Mouse (Mus musculus): ENCODE data around the gene Anp32b.

Anp32b gene

DNA sequence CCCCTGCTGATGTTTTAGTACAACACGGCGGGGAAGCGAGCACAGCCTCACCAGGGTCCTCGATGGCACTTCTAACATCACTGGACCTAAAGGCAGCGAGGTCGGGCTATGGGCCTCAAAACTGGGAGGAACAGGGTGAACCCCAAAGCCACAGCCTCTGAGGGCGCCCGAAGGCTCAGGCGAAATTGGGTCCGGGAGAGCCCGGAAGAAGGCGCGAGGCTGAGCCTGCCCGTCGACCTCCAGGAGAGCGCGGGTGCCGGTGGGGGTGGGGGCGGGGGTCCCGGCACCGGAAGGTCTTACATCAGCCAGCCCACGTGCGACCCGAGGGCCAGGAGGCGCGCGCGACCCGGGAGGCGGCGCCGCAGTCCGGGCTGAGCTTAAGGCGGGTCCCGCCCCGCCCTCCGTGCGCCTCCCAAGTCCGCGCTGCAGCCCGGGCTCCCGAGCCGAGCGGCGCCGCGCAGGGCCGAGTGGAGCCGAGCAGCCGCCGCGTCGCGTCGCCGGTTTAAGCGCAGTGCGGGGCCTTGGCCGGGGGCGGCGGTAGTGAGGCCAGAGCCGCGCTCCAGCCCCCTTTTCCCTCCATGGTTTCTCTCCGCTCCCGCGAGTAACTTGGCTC is at the start of gene Anp32b:
Anp32b (plus strand) TSS at position 384 of the 613 bp plus-strand sequence.
- peak; percentile 96 for DNase-seq (ENCODE audit: low spot score)

DNA sequence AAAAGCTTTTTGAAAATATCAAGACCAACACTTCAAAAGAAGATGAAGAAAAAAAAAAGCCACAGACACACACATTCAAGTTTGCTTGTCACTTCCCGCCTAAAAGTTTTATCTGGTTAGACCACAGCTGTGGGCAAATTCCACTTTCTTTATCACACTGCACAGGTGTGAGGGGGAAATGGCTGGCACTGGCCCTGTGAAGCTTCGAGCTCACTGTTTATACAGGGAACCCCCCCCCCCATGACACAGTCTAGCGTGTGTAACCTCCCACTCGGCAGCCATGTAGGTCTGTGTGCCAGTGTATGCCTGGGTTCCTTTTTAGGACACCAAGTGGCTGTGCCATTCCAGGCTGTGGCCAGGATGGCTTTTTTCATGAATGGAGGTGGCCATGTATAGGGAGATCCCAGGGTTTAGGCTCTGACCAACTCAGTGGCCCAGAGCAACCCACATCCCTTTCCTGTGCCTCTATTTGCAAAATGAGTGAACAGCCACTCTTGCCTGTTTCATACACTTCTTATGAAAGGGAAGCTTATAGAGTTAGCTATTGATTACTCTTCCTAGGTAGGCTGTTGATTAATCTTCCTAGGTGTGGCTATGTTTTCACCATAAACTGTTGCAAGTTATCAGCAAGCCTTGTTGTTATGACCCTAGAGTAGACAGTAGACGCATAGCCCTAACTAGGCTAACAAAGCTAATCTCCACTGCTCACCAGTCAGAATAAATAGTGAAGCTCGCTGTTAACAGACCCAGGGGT is 46.5 kb upstream of the Anp32b start:
- DNase-seq (ENCODE audit: low spot score) = no peak

DNA sequence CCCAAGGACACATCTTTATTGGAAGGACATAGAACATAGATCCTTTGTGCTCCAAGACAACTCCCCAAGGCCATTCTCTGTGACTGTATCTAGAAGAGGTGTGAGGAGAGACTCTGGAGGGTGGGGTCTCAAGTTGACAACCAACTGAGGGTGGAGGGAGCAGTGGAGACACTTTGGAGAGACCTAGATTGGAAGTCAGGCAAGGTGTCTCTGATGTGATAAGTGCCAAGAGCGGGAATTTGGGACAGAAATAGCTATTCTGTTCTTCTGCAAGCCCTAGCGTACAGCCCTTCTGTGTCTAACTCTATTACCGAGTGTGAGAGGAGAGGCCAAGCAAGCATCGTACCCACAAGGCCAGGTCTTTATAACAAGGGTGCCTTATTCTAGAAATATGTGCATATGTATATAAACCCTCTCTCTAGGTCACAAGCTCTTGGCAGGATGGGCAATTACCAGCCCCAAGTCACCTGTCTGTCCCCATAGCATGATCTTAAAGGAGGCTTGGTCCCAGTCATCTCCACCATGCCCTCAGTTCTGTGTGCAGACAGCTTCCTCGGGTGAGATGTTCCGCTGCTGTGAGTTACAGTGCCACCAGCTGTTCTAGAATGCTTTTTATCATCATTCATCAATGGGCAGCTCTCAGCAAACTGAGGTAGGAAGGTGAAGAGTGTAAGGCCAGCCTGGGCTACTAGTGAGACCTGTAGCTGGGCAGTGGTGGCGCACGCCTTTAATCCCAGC is 43.6 kb upstream of the Anp32b start:
- peak; percentile 24 for DNase-seq (ENCODE audit: low spot score)

DNA sequence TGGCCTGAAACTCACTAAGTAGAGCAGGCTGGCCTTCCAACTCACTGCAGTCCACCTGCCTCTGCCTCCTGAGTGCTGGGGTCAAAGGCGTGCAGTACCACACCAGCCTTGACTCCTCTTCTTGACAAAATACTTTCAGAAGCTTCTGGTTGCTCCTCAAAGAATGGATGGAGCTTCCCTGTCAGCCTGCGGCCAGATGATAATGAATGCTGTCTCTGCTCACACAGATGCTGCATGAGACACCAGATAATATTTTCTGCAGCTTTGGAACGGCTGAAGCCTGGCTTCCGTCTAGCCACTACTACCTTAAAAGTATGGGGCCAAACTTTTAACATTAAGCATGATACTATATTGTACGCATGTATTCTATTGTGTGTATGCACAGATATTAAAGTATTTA is 40.0 kb upstream of the Anp32b start:
- DNase-seq (ENCODE audit: low spot score) = no peak

DNA sequence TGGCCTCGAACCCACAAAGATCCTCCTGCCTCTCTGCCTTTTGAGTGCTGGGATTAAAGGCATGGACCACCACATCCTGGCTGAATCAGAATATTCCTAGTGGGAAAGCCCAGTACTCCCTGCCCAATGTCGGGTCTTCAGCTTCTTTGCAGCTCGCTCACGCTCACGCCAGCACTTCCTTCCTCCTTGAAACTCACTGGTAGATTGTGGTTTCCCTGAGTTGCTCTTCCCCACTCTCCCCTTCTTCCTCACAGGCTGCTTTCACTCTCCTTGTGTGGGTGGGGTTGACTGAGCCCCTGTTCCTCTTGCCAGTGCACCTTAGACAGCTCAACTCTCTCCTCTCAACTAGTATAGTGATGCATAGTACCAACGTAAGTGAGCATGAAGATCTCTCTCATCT is 39.2 kb upstream of the Anp32b start:
- no peak for DNase-seq (ENCODE audit: low spot score)

DNA sequence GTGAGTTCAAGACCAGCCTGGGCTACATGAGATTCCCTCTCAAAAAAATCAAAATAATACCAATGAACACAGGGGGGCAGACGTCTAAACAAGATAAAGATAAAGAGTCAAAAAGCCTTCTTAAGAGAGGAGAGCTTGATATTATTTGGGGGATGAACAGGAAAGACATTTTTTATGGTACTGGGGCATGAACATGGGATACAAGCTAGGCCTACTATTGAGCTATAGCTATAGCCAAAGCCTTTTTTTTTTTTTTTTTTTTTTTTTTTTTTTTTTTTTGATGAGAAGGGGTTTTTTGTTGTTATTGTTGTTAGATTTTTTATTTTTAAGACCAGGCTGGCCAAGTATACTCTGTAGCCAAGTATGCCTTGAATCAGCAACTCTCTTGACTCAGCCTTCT is 38.6 kb upstream of the Anp32b start:
- DNase-seq (ENCODE audit: low spot score) = no peak

DNA sequence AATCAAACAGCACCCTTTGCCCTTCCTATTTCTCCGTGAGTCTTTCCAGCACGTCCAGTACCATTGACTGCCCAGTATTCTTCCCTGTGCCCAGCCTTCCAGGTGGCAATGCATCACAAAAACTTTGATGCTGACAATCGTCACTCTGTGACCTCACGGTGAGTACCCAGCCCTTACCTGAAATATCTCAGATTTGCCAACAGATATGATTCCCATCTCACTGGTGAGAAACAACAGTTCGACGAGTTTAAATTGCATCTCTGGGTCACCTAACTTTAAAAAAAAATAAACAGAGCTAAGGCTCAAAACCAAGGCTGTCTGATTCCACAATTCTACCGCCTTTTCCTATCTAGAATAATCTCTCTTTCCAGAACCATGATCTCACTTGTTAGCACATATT is 37.3 kb upstream of the Anp32b start, which contains the start of gene Hemgn:
Hemgn (minus strand) TSS at position 101 of the 400 bp plus-strand sequence.
- no peak for DNase-seq (ENCODE audit: low spot score)

DNA sequence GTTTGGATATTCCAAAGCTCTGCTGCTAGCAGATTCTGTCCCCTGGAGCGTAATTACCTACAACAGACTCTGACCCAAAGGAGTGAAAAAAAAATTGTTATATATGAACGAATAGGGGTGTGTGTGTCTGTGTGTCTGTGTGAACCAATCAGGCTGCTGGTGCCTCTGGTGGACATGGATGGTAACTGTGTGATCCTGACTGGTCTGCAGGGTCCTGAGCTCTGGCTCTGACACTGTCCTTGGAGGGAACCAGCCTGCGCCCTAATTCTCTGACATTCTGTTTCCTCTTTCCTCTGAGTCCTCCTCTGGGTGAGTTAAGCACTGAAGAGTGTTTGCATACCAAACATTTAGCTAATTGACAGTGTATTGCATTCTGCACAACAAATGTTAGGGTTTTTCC is 33.2 kb upstream of the Anp32b start:
- DNase-seq (ENCODE audit: low spot score) = peak; percentile 35

DNA sequence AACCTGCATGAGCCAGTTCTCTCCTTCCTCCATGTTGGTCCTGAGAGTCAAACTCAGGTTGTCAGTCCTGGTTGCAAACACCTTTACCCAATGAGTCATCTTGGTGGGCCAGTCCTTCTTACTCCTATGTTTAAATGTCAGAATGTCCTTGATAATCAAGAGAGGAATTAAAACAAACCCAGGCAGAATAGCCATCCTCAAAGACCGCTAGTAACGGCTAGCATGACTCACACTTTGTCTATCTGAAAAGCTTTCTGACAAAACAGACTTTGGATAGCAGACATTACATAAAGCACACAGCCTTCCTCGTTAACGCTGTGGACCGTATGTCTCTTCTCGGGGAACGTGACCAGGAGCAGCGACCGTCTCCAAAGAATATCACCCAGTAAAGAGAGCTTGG is 31.9 kb upstream of the Anp32b start:
- no peak for DNase-seq (ENCODE audit: low spot score)

DNA sequence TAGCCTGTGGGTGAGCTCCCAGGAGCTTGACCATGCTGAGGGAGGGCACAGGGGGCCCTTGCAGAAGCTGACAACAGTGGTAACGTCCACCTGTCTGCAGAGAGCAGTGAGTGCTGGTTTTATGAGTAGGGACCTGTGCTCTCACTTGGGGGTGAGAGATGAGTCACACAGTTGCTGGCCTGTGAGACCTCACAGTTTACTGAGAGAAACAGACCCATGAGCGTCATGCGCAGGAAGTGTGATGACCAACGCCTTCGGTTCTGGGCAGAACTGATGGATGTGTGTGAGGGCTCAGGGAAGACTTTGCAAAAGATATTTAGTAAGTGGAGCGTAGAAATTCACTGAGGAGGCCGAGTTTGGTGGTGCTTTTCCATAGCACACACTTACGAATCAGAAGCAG is 28.1 kb upstream of the Anp32b start:
- DNase-seq (ENCODE audit: low spot score) = no peak

DNA sequence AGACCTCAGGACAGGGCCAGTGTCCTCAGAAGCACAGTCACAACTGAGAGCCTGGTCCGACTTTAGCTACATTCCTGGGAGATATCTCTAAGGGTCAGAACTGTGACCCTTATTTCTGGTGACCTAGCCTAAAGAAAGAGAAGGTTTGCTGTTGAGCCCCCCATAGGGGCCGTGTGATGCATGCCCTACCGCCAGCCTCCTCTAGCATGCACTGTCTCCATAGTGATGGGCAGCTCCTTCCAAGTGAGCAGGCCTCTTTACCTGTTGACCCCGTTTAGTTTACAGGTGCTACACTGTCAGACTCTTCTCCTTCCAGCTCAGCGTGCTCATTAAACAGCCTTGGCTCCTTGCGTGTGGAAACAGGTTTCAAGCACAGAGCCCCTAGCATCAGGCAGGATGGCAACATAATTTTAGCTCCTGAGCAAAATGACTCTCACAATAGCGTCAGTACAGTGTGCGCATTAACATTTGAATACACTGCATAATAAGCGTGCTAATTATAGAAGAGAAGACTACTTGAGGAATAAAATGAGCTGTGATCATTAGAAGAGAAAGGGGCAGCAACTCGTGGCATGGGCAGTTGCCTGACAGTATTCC is 21.7 kb upstream of the Anp32b start:
- no peak for DNase-seq (ENCODE audit: low spot score)

DNA sequence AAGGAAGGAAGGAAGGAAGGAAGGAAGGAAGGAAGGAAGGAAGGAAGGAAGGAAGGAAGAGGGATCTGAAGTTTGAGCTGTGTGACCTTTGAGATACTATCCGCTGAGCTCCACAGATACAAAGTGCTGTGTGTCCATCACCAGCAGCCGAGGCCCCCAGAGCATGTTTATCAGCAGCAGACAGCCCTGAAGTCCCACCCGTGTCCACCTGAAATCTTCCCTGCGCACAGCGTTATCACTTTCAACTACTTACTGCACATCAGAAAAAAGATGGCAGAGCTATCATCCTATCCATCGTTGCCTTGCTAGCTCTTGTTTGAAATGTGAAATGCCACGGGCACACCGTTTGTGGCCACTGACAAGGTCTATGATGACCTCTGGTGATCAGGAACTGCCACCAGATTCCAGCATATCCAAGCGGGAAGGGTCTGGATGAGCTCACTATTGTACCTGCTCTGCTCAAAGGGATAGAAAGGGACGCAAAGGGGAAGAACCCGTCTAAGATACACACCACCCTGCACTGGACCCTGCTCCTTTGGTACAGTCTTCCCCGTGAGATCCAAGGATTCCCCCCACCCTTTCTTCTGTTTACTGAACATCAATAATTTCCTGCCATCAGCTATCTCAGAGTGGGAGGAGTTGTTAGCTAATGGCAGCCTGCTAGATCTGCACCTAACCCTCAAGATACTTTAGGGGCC is 18.2 kb upstream of the Anp32b start:
- no peak for DNase-seq (ENCODE audit: low spot score)

DNA sequence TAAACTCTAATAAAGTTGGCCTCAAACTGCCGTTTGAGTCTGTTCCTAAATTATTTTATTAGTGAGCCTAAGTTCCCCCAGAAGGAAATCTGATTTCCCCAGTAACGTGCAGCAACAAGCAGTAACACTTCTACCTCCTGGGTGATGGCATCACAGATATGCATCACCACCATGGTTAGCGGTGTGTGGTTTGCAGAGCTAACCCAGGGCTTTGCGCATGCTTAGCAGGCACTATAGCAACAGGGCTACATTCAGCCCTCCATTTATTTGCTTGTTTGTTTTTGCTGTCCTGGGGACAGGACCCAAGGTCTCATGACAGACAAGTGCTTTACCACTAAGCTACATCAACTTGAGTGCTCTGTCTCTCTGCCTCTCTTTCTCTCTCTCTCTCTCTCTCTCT is 8.2 kb upstream of the Anp32b start:
- DNase-seq (ENCODE audit: low spot score) = no peak

DNA sequence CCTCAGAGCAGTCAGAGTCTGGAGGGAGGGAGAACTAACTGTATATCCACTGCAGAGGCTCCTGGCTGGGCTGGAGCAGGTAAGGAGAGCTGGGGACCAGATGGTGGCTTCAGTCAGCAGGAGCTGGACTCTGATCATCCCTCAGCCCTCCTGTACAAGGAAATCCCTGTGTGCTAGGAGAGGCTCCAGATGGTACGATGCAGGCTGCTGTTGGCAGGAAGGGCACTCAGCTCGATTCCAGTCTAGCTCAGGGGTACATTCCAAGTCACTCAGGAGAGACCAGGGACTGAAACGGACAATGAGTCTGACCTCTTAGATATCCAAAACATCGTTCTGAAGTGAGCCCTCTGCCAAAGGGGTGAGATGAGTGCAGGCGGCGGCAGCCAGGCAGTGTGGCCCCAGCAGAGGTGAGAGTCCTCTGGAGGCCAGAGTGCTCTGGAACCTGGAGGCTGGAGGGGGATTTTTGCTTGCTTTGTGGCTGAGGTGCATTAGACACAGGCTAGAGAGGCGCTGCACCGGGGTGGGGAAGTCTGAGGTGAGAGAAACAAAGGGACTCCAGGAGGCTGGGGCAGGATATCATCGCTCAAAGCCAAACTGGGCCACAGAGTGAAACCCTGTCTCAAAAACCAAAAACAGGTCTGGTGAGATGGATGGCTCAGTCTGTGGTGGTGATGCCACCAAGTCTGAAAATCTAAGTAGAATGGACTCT is 5.3 kb upstream of the Anp32b start:
- no peak for DNase-seq (ENCODE audit: low spot score)

DNA sequence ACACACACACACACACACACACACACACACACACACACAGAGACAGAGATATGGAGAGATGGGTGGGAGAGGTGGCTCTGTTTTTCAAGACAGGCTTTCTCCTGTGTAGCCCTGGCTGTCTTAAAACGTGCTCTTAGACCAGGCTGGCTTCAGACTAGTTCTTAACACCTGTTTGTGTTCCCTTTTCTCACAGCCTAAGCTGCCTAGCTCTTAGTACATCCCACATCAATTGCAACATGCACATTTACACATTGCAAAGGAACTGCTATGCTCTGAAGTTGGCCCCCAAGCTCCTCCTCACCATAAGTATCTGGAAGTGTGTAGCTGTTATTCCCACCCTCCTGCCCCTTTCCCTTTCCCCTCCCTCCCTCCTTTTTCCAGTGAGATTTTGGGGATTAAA is 3.2 kb upstream of the Anp32b start:
- no peak for DNase-seq (ENCODE audit: low spot score)

DNA sequence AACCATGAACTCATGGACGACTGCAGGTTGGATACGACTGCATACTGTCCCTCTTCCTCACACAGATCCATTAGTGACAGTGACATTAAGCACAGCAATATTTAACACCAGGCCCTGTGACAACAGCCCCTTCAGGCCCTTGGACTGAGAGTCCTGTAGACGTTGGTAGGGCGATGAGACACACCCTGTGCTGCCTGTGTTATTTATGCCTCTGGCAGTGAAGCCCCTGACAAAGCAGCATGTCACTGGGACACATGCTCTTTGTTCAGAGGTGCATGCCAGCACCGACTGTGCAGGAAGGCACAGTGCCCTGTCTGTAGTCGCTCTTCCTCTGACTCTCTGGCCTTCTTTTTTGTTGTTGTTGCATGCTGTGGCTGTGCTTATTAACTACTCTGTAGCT is 1.8 kb upstream of the Anp32b start:
- DNase-seq (ENCODE audit: low spot score) = peak; percentile 29

DNA sequence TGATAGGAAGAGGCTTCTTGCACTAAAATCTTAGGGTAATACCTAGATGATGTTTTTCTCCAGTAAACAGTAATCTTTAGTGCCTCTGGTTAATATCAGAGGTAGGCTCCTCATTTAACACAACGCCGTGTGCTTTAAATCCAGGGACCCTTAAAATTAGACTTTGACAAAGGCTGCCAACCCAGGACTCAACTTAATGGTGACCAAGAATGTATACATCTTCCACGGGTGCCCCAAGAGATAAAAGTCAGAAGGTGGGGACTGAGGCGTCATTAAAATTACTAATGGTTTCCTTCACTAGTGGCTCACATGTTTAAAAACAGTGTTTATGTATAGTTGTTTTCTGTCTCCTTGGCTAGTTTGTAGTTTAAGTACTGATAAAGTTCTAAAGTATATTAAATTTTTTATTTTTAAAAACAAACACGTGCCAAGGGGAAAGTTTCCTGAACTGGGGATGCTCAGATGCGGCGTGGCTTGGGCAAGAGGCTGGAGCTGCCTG is 633 bp upstream of the Anp32b start:
- no peak for DNase-seq (ENCODE audit: low spot score)

DNA sequence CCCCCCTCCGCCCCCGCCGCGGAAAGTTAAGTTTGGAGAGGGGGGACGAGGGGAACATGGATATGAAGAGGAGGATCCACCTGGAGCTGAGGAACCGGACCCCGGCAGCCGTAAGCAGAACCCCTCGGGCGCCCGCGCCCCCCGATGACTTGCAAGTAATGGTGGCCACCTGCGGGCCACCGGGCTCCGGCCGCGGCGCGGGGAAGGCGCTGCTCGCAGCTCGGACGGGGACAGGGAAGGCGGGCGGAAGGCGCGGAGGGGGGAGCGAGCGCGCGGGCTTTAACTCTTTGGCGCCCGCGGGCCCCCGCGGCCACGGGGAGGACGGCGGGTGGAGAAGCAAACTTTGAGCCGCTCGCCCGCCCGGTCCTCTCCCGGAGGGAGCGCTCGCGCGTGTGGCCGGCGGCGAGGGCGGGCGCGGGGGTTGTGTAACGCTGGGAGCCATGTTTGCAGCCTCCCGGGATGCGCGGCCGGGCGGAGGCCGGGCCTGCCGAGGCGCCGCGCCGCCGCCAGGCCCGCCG is 597 bp downstream of the Anp32b start:
- peak; percentile 35 for DNase-seq (ENCODE audit: low spot score)

DNA sequence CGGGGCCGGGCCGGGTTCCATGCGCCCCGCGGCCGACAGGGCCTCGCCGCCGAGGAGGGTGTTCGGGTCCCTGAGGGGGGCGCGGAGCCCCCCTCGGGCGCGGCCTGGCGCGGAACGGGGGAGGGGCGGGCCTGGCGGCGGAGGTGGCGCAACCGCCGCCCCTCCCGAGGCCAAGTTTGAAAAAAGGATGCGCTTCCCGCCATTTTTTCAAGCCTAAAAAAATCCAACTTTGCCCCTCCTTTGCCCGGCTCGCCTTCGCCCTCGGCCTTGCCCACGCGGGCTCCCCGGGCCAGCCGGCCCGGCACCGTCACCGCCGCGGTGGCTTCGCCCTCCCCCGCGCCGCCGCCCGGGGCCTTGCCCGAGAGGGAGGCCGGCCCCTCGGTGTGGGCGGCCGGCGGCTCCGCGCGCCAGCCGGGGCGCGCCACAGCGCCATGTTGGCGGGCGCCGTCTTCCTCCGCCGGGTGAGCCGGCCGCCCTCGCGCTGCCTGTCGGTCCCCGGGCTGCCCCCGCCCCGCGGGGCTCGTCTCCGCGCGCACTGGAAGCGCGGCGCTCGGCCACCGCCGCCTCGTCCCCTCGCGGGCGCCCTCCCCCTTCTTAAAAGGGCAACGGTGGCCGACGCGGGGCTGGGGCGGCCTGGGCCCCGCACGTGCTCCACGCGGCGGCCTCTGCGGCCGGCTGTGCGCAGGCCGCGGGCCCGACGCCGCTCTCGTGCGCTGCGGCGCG is 1.2 kb downstream of the Anp32b start:
- peak; percentile 66 for DNase-seq (ENCODE audit: low spot score)

DNA sequence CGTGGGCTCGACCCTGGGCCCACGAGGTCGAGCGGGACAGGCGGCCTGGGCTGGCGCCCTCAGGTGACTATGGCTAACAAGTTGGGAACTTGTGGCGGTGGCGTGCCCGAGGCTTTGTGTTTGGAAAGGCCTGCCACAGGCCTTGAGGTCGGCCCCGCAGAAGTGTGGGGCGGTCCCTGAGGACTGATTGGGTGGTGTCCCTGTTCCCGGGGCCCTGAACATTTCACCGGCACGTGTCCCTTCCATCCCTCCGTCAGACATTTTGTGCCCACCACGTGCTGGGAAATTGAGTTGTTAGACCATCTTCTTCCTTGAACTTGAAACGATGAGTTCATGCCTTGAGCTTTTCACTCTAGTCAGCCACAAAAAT is 1.8 kb downstream of the Anp32b start:
- DNase-seq (ENCODE audit: low spot score) = peak; percentile 82

Measured in embryo, embryonic 10 days (tissue).